Mouse (Mus musculus) small intestine, adult 2 months (tissue): ENCODE results near the gene Dock8.

ENCODE experiments used
- CTCF ChIP-seq: fragments of 200-500 bp; IDR thresholded peaks from 2 replicates; pipeline ENCODE4 v1.5.1; 2012; ENCODE audit warnings: low read depth, mild to moderate bottlenecking, control low read depth, inconsistent platforms, low read length, moderate library complexity, mixed read lengths; ENCODE audit not compliant: insufficient replicate concordance, insufficient read length; ENCODE audit errors: extremely low read depth
- POLR2A ChIP-seq: fragments of 200-500 bp; IDR thresholded peaks from 2 replicates; pipeline ENCODE4 v1.6.1; 2012; ENCODE audit warnings: low read depth, mild to moderate bottlenecking, control low read depth, inconsistent platforms, low read length, moderate library complexity

DNA sequence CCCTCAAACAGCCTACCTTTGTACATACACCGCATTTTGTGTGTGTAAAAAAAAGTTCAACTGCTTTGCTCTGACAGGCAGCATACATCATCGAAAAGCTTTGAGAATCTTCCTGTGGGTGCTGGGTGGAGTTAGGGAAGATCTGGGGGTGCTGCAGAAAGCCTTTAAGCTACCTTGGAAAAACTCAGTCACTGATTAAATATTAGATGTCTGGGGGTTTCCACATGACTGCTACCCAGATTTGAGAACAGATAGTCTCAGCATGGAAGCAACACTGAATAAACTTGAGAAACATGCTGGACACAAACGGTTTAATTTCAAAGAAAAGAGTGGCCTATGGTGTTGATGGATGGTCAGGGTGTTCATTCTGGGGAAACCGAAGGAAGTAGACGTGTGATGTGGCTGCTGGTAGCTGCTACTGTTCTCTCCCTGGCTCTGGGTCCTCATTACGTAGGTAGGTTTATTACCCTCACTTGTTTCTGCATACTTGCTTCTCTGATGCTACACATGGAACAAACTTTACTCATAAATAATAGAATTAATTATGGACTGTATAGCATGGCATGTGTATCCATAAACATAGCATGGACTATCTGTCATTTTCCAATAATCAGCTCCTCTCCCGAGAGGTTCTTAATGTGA is 15.4 kb upstream of the Dock8 start:
- TF ChIP-seq CTCF (no peak), POLR2A (no peak)
